Mouse (Mus musculus) embryonic fibroblast, embryonic 13.5 days (primary cell): ENCODE measurements at regions not wholly inside any gene's neighbourhood (a gene's known extent, or its start where the extent isn't known, plus 50 kb on each side); places are given as distances from the start of the nearest gene placed in this dataset.

ENCODE experiments used
- H3K27ac ChIP-seq: 2 replicates; pipeline ENCODE4 v1.5.1; 2012; ENCODE audit warnings: low read length, control low read depth, inconsistent platforms; ENCODE audit not compliant: insufficient read depth
- H3K4me1 ChIP-seq: 2 replicates; pipeline ENCODE4 v1.6.1; 2011; ENCODE audit warnings: low read length; ENCODE audit not compliant: control insufficient read depth, insufficient read depth
- H3K4me3 ChIP-seq: 2 replicates; pipeline ENCODE4 v1.5.1; 2011; ENCODE audit warnings: mild to moderate bottlenecking, control low read depth, low read length; ENCODE audit not compliant: insufficient read depth
- CTCF ChIP-seq: IDR thresholded peaks from 2 replicates; pipeline ENCODE4 v1.5.1; 2011; ENCODE audit warnings: mild to moderate bottlenecking, control low read depth, low read length, moderate library complexity, borderline replicate concordance; ENCODE audit not compliant: insufficient read depth
- POLR2A ChIP-seq: IDR thresholded peaks from 2 replicates; pipeline ENCODE4 v1.6.1; 2011; ENCODE audit warnings: low read depth, mild to moderate bottlenecking, control low read depth, low read length, moderate library complexity

GRCm38 (mm10) chr13:43908041-43908644 lies 123.6 kb downstream of the Cd83 start:
- no peak overlapping the region for H3K27ac ChIP-seq
- TF ChIP-seq CTCF (no peak), POLR2A (no peak)
- no peak overlapping the region for H3K4me3 ChIP-seq
- H3K4me1 ChIP-seq = peaks cover 5% of the 10 kb centered on the region

GRCm38 (mm10) chr13:43909933-43910332 lies 125.4 kb downstream of the Cd83 start:
- no peak overlapping the region for H3K27ac ChIP-seq
- peaks cover 8% of the 10 kb centered on the region for H3K4me1 ChIP-seq
- H3K4me3 ChIP-seq = no peak overlapping the region
- no peak for TF ChIP-seq CTCF
- TF ChIP-seq POLR2A = no peak

GRCm38 (mm10) chr13:43913476-43913875 lies 128.9 kb downstream of the Cd83 start:
- Histone ChIP-seq H3K4me1 (0 out of 2 replicates have a peak, but pooled peaks cover 3% of the 10 kb centered on the region), H3K27ac (no peak overlapping the region), H3K4me3 (no peak overlapping the region)
- TF ChIP-seq CTCF (no peak), POLR2A (no peak)

- TF ChIP-seq CTCF (no peak), POLR2A (no peak)
- Histone ChIP-seq H3K4me3 (no peak overlapping the region), H3K27ac (no peak overlapping the region), H3K4me1 (no peaks in the 10 kb centered on the region)
These were observed 135.3 kb downstream of the Cd83 start for GRCm38 (mm10) chr13:43919781-43920420.

- Histone ChIP-seq H3K27ac (no peak overlapping the region), H3K4me1 (peaks cover 5% of the 10 kb centered on the region), H3K4me3 (no peak overlapping the region)
- no peak for TF ChIP-seq POLR2A
These were observed 145.8 kb downstream of the Cd83 start for GRCm38 (mm10) chr13:43930081-43930981.

- no peak for TF ChIP-seq CTCF
- TF ChIP-seq POLR2A = no peak
- Histone ChIP-seq H3K4me1 (peaks cover 15% of the 10 kb centered on the region), H3K4me3 (no peak overlapping the region), H3K27ac (no peak overlapping the region)
These were observed 148.4 kb downstream of the Cd83 start for GRCm38 (mm10) chr13:43932946-43933345.

GRCm38 (mm10) chr13:43935284-43935683 lies 150.7 kb downstream of the Cd83 start:
- H3K4me3 ChIP-seq = no peak overlapping the region
- H3K4me1 ChIP-seq = peaks cover 15% of the 10 kb centered on the region
- H3K27ac ChIP-seq = no peak overlapping the region
- TF ChIP-seq CTCF (no peak), POLR2A (no peak)

GRCm38 (mm10) chr13:43936504-43936903 lies 151.9 kb downstream of the Cd83 start:
- Histone ChIP-seq H3K4me3 (no peak overlapping the region), H3K4me1 (peaks cover 15% of the 10 kb centered on the region), H3K27ac (no peak overlapping the region)
- no peak for TF ChIP-seq POLR2A
- TF ChIP-seq CTCF = no peak

- no peak overlapping the region for H3K4me3 ChIP-seq
- TF ChIP-seq CTCF (no peak), POLR2A (no peak)
- H3K27ac ChIP-seq = no peak overlapping the region
- peaks cover 15% of the 10 kb centered on the region for H3K4me1 ChIP-seq
These were observed 154.0 kb downstream of the Cd83 start for GRCm38 (mm10) chr13:43938611-43939010.

- Histone ChIP-seq H3K4me3 (no peak overlapping the region), H3K4me1 (peaks cover 15% of the 10 kb centered on the region), H3K27ac (no peak overlapping the region)
- TF ChIP-seq POLR2A (no peak), CTCF (no peak)
These were observed 154.8 kb downstream of the Cd83 start for GRCm38 (mm10) chr13:43939375-43939774.

- TF ChIP-seq POLR2A (no peak), CTCF (no peak)
- Histone ChIP-seq H3K4me1 (no peaks in the 10 kb centered on the region), H3K27ac (no peak overlapping the region), H3K4me3 (no peak overlapping the region)
These were observed 157.2 kb downstream of the Cd83 start for GRCm38 (mm10) chr13:43941731-43942130.
